Mouse (Mus musculus) splenic B cell, adult 2 months (primary cell): ENCODE measurements around the gene Iqcf6.

Experiments used
- DNase-seq: peaks from one replicate; pipeline ENCODE4 v3.0.0-alpha.2; 2011; ENCODE audit warnings: low read depth, low spot score
- H3K27me3 ChIP-seq: 2 replicates; pipeline ENCODE4 v1.6.1; 2012; ENCODE audit warnings: mild to moderate bottlenecking, low read length, moderate library complexity, mixed read lengths; ENCODE audit not compliant: control insufficient read depth, poor library complexity, insufficient read depth, severe bottlenecking
- H3K36me3 ChIP-seq: 2 replicates; pipeline ENCODE4 v1.6.1; 2012; ENCODE audit warnings: mild to moderate bottlenecking, low read length, moderate library complexity, mixed read lengths; ENCODE audit not compliant: control insufficient read depth, poor library complexity, insufficient read depth, severe bottlenecking

The Iqcf6 gene

DNA sequence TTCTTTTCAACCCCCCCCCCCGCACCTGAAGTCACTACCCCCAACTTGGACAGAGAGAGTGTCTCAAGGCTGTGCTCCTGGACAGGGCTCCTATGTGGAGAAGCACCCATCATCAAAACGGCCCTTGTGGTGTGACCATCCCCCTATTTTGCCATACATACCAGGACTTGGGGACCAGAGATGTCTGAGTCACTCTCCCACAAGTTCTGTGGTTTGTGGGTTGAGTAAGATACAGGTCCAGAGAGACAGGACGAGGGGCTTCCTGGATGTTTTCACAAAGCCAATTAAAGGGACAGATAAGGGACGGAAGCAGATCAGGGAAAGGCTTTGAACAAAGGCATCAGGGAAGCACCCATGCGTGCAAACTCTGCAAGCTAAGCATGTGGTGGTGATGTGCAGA, 15.0 kb downstream of the Iqcf6 start:
- DNase-seq, result no peak
- no peaks in the 10 kb centered on the region for H3K36me3 ChIP-seq
- H3K27me3 ChIP-seq, result no peaks in the 10 kb centered on the region

- peak; percentile 66 for DNase-seq
- Histone ChIP-seq H3K36me3 (no peaks in the 10 kb centered on the region), H3K27me3 (no peaks in the 10 kb centered on the region)
These were observed 16.7 kb downstream of the Iqcf6 start for GRCm38 (mm10) chr9:106643128-106643527.

DNA sequence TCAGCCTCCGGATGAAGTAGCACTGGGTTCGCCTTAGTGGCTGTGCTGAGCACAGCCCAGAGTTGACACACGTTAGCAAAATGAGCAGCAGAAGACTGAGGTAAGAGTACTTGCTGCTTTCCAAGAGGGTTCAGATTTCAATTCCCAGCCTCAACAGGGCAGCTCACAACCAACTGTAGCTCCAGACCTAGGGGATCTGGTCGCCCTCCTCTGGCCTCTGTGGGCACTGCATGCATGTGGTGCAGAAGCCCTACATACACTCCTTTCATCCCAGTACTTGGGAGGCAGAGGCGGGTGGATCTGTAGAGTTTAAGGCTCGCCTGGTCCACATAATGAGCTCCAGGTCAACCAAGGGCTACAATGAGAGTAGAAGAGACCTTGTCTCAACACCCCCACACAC, 17.4 kb downstream of the Iqcf6 start:
- DNase-seq, result no peak
- no peaks in the 10 kb centered on the region for H3K27me3 ChIP-seq

GRCm38 (mm10) chr9:106645684-106646271, 19.4 kb downstream of the Iqcf6 start:
- DNase-seq, result no peak
- H3K27me3 ChIP-seq, result no peaks in the 10 kb centered on the region

More for the DNA sequence above, 17.4 kb downstream of the Iqcf6 start:
- H3K36me3 ChIP-seq, result no peaks in the 10 kb centered on the region

DNA sequence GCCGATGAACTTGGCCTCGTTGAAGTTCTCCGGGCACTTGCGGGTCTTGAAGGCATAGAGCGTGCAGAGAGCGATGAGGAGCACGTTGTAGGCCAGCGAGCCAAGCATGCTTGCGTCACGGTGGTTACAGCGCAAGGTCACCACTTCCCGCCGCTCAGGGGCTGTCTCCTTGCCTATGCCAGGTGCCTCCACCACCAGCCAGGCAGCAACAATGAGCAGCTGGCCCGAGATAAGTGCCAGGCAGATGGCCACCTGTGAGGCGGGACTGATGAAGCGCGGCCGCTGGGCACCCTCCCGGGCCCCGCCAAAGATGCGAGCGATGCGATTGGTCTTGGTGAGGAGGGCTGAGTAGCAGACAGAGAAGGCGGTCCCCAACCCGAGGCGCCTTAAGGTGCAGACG, 20.8 kb downstream of the Iqcf6 start:
- Histone ChIP-seq H3K36me3 (no peaks in the 10 kb centered on the region), H3K27me3 (no peaks in the 10 kb centered on the region)
- DNase-seq, result no peak

More at GRCm38 (mm10) chr9:106645684-106646271, 19.4 kb downstream of the Iqcf6 start:
- no peaks in the 10 kb centered on the region for H3K36me3 ChIP-seq

DNA sequence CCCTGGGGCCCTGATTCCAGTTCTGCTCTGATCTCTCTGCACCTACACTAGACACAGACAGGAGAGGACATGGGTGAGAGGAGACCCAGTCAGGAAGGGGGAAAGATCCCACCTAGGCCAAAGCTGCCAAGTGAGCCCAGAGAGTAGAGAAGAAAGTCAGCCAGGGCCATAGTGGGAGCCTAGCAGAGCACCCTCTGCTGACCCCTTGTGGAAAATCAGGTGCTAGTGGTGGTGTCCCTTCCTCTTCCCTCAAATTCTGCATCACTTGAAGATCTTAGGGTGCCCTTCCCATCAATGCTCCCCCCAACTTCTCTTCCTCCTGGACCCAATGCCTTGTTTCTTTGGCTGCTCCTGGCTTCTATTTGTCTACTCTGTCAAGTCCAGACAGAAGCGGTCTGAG, 26.3 kb downstream of the Iqcf6 start:
- H3K27me3 ChIP-seq, result no peaks in the 10 kb centered on the region
- H3K36me3 ChIP-seq, result no peaks in the 10 kb centered on the region
- no peak for DNase-seq

- DNase-seq, result peak; percentile 17
These were observed 29.7 kb downstream of the Iqcf6 start, which contains the start of gene Grm2 for GRCm38 (mm10) chr9:106655884-106656720. Gene Grm2 (minus strand): TSS chr9:106656082.

DNA sequence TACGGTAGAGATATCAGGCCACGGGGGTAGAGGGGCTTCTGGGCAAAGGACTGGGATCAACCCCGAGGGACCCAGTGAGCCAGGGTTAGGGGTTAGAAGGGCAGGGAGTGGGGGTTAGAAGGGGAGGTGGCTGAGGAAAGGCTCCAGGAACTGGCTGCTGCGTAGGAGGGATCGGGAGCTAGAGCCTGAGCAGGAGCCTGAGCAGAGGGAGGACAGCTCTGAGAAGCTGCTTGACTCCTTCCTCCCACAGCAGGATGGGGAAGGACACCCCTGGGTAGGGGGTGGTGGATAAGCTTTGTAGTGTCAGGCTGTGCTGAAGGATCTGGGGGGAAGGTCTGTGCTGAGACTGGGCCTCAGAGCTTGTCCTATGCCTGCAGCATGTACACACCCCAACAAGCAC, 30.4 kb downstream of the Iqcf6 start:
- no peaks in the 10 kb centered on the region for H3K27me3 ChIP-seq
- no peak for DNase-seq
- no peaks in the 10 kb centered on the region; the same call in 1 of the 2 replicates for H3K36me3 ChIP-seq

More at GRCm38 (mm10) chr9:106655884-106656720, 29.7 kb downstream of the Iqcf6 start, which contains the start of gene Grm2:
- no peaks in the 10 kb centered on the region; the same call in 1 of the 2 replicates for H3K36me3 ChIP-seq
- H3K27me3 ChIP-seq, result no peaks in the 10 kb centered on the region

DNA sequence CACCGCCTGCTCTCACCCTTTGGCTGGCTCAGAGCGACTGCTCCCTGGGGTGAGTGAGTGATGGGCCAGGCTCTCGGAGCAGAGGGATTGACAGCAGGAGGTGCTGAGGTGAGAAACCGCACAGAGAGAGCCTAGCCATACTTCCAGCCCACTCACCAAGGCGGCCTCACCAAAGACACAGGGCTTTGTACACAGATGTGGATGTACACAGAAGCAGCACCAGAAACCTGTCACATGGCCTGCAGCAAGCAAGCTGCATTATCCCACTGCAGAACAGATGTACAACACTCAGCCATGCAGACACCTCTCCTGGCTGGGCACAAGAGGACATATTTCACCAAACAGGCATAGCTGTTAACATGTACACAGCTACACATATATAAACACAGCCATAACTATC, 31.2 kb downstream of the Iqcf6 start:
- no peaks in the 10 kb centered on the region; the same call in 1 of the 2 replicates for H3K36me3 ChIP-seq
- DNase-seq, result no peak
- no peaks in the 10 kb centered on the region for H3K27me3 ChIP-seq

GRCm38 (mm10) chr9:106659441-106659840, 33.1 kb downstream of the Iqcf6 start:
- DNase-seq, result no peak

DNA sequence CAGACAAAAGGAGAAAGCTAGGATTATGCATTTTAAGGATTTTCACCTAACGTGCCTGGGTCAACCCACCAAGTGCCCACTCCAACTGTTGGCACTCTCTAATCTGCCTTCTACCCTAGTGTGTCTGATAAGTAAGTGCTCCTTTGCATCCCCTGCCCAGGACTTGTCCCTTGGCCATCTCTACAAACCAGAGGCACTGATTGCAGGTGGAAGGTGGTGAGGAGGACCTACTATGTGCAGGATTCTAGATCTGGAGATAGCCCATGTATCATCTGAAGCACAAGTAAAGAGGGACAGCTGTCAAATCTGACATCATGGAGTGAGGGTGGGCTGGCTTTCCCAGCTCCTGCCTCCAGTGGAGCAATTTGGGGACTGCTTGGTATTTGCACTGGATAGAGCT, 33.6 kb downstream of the Iqcf6 start:
- Histone ChIP-seq H3K27me3 (no peaks in the 10 kb centered on the region), H3K36me3 (no peaks in the 10 kb centered on the region; the same call in 1 of the 2 replicates)
- DNase-seq, result no peak

More at GRCm38 (mm10) chr9:106659441-106659840, 33.1 kb downstream of the Iqcf6 start:
- Histone ChIP-seq H3K36me3 (no peaks in the 10 kb centered on the region; the same call in 1 of the 2 replicates), H3K27me3 (no peaks in the 10 kb centered on the region)

DNA sequence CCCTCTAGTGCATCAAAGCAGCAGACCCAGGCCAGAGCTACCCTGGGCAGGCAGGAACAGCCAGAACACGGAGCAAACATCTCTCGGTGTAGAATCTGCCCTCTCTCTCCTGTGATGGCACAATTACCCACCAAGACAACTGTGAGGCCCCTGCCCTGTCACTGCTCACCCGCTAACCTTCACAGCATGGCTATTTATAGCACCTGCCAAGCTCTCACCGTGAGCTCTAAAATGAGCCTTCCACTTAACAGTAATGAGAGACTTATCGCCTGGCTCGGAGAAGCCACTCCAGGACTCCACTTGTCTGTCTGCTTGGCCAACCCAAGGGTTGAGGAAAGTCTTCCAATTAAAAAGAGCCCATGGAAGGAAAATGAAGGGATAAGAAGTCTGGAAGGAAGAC, 36.8 kb downstream of the Iqcf6 start:
- DNase-seq, result no peak
- no peaks in the 10 kb centered on the region for H3K27me3 ChIP-seq
- H3K36me3 ChIP-seq, result no peaks in the 10 kb centered on the region; the same call in 1 of the 2 replicates

DNA sequence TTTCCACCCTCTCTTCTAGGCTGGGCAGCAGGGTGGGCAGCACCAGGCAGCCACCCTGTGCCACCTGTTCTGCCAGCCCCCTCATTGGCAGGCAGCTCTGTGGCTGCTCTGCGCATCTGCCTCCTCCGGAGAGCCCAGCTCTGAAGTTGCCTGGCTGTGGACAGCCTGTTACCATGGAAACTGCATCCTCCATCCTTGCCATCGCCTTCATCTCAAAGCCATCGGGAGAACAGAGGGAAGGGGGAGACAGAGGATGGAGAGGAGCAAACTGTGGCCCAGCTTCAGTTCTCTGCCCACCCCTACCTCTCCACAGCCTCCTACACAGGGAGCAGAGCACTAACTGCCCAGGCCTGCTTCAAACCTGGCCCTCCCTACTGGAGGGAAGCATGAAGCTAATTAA, 38.1 kb downstream of the Iqcf6 start:
- H3K36me3 ChIP-seq, result no peaks in the 10 kb centered on the region
- H3K27me3 ChIP-seq, result no peaks in the 10 kb centered on the region
- no peak for DNase-seq

- Histone ChIP-seq H3K27me3 (no peaks in the 10 kb centered on the region), H3K36me3 (no peaks in the 10 kb centered on the region)
- no peak for DNase-seq
These were observed 38.5 kb downstream of the Iqcf6 start for GRCm38 (mm10) chr9:106664856-106665255.

- peaks cover 2% of the 10 kb centered on the region for H3K36me3 ChIP-seq
- no peak for DNase-seq
- no peaks in the 10 kb centered on the region for H3K27me3 ChIP-seq
These were observed 47.5 kb downstream of the Iqcf6 start for GRCm38 (mm10) chr9:106673860-106674259.
